Mouse (Mus musculus) c-Kit-positive CD71-positive TER-119-positive erythroid progenitor cells, embryonic 14.5 days (primary cell): ENCODE results near the gene Hcrt.

ENCODE experiments used
- DNase-seq: peaks from one replicate; pipeline ENCODE4 v3.0.0-alpha.2; 2013; ENCODE audit warnings: low spot score

The Hcrt gene

DNA sequence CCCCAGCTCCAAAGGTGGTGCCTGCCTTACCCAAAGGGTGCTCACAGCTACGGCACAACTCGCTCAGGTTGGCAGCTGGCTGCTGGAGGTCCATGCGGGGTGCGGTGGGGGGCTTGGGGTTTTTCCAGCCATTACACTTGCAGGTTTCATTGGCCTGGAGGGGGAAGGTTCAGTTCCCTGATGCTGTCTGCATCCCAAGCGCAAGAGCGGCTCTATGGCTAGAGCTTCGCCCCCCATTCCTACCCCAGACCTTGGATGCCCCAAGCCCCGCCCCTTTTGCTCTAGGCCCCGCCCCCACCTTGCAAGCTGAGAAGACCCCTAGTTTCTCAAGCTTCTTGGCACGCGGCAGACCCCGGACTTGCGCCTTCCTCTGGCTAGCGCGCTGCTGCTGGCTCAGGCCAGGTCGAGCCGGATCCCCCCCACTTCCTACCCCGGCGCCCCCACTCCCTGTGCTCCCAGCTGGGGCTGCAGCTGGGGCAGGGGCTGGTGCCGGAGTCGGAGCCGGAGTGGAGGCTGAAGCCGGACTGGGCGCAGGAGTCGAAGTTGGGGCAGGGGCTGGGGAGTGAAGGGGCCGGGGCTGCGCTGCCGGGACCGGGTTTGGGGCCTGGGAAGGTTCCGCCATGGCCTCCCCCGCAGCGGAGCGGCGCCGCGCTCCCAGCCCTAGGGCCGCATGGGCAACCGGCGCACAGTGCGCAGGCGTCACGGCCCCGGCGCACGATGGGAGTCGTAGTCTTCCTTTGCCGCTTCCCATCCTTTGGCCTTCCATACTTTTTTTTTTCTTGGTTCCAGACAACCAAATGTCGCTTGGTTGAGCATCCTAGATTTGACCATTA lies 50.7 kb downstream of the Hcrt start, which contains the start of gene Kat2a:
Kat2a (minus strand) TSS at position 683 of the 833 bp plus-strand sequence.
- peak; percentile 68 for DNase-seq
